Mouse (Mus musculus) natural killer cell, adult 2 months (primary cell): ENCODE results near the gene Bola1.
A peak's percentile ranks its signal among the peaks of the same experiment; 100 is the strongest.
"Not testable (repeated sequence)": the region's sequence is repeated elsewhere in the genome, so short reads cannot be mapped to it uniquely, and the experiment has no call there.

ENCODE experiments used
- DNase-seq, 2 experiments: peaks; one replicate each; pipeline ENCODE4 v3.0.0; 2022; ENCODE audit warnings: low spot score in 2 of 2

Gene Bola1

DNA sequence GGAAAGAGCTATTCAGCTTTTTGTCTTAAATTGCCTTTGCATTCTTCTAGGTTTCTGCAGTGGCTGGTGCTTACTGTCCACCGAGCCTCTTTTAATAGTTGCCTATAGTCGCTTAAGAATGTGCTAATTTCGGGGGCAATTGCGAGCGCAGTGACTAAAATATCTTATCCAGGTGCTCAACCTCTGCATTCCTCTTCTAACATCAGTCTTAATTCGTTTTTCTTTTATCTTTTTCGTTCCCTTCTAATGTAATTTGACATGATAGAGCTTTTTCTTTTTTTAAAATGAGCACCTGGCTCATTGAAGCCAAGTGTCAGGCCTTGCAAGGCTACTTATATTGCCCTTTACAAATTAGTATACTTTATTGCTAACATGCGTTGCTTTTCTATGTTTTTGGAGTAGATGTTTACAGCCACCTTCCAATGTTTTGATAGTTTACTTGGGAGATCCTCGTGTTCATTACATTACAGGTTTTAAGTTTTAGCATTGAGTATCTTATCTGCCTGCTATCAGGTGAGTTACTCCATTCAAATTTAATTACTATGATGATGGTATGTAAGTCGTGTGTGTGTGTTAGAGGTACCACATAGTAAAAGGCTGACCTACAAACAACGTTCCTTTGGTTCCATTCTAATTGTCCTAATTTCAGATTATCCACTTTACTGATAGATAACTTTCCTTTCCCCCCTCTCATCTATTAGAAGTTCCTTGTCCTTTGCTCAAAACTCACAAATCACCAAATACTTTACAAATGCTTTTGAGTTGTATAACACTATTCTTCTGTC, 28.0 kb upstream of the Bola1 start:
- DNase-seq: no peak

DNA sequence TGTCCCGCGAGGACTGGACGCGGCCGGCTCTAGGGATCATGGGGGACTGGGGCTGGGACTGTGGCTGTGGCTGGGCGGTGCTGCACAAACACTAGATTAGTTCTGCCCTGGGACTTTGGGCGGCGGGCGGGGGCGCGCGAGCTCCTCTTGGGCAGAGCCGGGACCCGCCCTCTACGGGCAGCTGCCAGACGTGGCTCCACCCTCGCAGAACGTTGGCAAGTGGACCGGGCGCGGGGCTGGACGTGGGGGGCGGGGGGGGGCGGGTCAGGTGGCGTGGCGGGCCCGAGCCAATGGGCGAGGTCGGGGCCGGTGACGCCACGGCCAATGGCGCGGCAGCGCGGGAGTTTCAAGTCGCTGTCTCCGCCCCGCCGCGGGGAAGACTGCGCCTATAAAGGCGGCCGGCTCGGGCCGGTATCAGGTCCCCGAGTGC, 26.9 kb upstream of the Bola1 start, which contains the start of gene Hist2h3c1:
Gene Hist2h3c1, plus strand, starts transcription at position 259 of the 430 bp plus-strand sequence.
- DNase-seq: not testable (repeated sequence)

DNA sequence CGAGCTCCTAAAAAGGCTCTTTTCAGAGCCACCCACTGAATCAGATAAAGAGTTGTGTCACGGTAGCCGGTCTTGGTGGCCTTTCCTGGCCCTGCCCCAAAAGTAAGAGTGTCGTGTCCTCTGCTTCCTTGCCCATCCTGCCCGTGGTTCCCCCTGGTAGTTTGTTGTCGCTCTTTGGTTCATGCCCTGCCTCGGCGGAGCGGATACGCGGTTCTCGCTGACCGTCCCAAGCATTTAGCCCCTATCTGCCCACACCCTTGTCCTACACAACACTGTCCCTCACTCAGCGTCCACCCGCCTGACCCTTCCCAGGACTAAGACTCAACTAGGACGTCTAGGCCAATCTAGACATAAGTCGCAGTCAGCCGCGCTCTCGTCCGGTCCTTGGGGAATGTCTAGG, 26.5 kb upstream of the Bola1 start:
- DNase-seq: not testable (repeated sequence)

DNA sequence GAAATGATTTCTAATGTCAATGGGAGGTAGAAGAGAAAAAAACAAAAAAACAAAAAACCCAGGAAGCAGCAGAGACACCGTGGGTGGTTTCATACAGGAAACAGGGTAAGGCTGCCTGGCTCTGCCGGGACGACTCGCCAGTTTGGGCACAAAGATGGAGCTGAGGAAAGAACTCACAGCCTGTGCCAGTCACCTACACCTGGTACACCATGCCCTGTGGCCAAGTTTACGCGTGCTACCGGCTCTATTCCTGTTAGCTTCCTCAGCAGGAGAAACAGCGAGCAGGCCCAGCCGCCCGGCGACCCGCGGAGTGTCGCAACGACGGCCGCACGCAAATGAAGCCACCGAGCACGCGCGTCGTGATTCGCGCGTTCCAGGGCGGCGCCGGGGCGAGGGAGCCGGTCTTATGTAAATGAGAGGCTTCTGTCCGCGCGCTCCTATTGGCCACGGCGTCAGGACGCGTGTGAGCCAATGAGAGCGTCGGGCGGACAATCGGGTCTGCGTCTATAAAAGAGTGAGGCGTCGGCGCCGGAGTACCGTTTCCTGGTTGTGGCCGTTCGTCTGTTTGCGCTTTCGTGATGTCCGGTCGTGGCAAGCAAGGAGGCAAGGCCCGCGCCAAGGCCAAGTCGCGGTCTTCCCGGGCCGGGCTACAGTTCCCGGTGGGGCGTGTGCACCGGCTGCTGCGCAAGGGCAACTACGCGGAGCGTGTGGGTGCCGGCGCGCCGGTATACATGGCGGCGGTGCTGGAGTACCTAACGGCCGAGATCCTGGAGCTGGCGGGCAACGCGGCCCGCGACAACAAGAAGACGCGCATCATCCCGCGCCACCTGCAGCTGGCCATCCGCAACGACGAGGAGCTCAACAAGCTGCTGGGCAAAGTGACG, 25.7 kb upstream of the Bola1 start, which contains the start of gene Hist2h2aa1:
Gene Hist2h2aa1, plus strand, starts transcription at position 495 of the 884 bp plus-strand sequence.
- peak; percentile 79 to 87 for DNase-seq

DNA sequence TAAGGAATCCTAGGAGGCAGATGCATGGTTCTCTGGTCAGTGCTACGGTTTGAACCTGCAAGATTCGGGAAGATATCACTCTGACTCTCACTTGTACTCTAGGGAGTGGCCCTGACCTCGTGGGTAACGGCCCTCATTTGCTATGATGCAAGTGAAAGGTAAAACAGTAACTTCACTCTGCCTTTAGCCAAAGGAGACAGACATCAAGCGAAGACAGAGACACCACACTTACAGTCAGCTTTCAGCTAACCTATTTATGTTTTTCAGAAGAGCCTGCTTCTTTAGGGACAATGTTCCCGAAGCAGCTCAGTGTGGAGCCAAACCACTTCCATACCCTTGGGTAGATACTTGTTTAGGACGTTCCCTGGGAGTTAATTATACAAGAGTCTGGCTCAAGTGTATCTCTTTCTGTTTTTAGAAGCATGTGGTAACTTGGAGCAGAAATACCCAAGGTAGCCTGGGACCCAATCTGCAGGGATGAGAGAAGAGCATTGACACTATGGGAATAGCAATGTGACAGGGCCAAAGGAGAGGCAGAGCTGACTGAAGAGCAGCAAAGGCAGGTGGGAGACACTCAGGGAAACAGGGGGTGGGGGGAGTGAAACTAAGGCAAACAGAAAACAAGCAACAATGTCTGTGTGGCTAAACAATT, 24.5 kb upstream of the Bola1 start:
- no peak for DNase-seq

DNA sequence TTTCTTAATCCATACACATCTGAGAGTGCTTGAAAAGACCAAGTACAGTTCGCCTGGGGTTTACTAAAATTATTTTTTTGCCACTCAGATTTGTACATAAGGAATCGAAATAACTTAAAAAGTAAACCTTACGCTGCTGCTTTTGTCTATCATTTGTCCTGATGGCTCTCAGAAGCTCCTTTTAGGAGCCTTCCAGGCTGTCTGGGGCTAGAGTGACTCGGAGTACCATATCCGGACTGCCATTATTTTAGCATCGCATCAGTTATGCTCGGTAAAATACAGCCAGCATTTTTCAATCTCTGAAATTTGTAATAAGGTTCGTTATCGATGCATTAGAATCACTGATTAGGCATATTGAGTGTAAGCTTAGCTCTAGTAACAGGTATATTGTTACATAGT, 21.3 kb upstream of the Bola1 start:
- no peak for DNase-seq

DNA sequence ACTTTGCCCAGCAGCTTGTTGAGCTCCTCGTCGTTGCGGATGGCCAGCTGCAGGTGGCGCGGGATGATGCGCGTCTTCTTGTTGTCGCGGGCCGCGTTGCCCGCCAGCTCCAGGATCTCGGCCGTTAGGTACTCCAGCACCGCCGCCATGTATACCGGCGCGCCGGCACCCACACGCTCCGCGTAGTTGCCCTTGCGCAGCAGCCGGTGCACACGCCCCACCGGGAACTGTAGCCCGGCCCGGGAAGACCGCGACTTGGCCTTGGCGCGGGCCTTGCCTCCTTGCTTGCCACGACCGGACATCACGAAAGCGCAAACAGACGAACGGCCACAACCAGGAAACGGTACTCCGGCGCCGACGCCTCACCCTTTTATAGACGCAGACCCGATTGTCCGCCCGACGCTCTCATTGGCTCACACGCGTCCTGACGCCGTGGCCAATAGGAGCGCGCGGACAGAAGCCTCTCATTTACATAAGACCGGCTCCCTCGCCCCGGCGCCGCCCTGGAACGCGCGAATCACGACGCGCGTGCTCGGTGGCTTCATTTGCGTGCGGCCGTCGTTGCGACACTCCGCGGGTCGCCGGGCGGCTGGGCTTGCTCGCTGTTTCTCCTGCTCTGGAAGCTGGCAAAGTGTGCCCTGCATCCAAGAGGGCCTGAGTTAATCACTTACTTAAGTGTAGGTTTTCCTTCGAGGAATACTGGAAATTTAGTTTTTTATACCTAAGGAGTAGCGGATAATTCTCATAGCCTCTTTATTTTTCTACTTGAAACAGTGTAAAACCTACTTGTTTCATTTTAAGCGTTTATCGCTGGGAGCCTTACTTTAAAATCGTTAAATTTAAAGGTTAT, 20.7 kb upstream of the Bola1 start, which contains the start of gene Hist2h2aa2:
Gene Hist2h2aa2, minus strand, starts transcription at position 328 of the 850 bp plus-strand sequence.
- DNase-seq: peak; percentile 93 to 94

DNA sequence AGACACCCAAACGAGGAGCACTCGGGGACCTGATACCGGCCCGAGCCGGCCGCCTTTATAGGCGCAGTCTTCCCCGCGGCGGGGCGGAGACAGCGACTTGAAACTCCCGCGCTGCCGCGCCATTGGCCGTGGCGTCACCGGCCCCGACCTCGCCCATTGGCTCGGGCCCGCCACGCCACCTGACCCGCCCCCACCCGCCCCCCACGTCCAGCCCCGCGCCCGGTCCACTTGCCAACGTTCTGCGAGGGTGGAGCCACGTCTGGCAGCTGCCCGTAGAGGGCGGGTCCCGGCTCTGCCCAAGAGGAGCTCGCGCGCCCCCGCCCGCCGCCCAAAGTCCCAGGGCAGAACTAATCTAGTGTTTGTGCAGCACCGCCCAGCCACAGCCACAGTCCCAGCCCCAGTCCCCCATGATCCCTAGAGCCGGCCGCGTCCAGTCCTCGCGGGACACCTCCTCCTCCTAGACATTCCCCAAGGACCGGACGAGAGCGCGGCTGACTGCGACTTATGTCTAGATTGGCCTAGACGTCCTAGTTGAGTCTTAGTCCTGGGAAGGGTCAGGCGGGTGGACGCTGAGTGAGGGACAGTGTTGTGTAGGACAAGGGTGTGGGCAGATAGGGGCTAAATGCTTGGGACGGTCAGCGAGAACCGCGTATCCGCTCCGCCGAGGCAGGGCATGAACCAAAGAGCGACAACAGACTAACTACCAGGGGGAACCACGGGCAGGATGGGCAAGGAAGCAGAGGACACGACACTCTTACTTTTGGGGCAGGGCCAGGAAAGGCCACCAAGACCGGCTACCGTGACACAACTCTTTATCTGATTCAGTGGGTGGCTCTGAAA, 19.7 kb upstream of the Bola1 start, which contains the start of gene Hist2h3c2:
Gene Hist2h3c2, minus strand, starts transcription at position 174 of the 840 bp plus-strand sequence.
- DNase-seq: peak; percentile 44 to 56

DNA sequence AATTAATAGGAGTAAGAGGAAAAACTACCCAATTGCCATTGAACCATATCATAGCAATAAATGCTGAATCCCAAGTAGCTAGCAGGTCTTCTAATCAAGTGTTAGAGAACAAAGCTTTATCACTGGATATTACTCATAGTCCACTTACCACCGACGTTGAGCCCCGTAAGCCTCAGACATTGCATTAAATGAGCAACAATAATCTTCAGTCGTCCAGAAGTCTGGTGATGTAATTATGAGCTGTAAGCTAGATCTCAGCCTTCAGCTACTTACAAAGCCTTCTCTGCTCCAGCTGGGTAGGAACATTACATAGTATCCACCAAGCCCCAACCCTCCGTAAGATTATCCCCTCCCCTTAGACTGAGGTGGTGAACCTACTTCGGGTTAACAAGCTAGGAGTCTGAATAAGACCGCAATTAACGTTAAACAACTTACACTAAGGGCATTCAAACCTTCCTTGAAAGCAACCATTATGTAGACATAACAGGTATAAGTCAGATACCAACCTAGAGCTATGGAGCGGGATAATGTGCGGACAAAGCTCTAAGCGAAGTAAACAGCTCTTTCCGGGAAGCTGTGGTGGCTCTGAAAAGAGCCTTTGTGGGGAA, 18.5 kb upstream of the Bola1 start:
- no peak for DNase-seq

DNA sequence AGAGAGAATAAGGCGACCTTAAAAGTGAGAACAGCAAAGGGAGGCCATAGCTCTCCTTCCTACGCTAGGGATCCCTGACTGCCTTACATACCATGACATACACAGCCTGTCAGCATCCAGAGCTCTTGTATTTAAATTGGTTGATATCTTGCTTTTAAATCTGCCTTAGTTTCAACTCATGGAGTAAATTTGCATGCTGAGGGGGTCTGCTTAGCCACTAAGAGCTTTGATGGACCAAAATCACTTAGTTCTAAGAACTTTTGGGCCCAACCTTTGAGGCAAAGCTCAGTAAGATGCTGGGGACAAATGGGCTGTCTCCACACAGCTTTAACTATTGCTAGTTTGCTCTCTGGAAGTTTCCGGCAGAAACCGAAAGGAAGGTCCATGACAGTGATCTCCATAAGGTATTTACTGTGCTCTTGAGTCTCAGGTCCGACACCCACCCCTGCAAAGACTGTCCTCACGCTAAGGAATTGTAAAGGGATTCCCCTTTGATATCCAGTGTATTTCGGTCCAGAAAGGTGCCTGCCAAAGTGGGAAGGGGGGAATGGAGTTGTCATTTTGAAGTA, 17.9 kb upstream of the Bola1 start:
- DNase-seq: no peak

DNA sequence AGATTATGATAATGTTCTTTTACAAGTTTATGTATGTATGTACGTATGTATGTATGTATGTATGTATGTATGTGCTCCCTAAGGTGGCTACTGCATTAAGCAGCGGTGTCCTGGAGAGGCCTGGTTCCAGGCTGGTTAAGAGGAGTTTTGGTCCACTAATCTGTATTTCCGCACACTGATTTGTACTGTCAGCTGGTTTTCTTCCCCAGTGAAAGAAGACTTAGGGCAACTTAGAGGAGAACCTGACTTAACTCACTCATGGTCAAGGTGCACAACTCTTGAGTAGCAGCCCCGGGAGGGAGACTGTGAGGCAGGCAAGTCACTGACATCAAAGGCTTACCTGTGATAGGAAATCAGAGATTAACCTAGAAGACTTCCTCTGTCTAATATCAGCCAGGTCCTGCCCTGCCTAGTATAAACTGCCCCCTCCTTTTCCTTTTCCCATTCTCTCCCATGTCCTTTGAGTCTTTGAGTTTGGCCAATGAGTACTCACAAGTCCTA, 17.4 kb upstream of the Bola1 start:
- DNase-seq: no peak

DNA sequence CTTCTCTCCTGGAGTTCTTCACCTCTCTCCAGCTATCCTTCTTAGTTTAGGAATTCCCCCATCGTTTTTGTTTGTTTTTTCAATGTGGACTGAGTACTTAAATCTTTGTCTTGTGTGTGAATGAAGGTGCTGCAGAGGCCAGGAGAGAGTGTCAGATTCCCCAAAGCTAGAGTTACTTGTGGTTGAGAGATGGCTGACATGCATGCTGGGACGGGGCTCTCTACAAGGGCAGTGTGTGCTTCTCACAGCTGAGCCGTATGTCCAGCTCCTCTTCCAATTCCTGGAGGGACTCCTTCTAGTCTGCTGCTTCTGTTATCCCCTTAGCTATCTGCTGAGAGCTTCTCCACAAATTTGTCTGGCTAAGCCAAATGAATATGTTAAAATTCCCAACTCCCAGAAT, 16.3 kb upstream of the Bola1 start:
- DNase-seq: no peak

DNA sequence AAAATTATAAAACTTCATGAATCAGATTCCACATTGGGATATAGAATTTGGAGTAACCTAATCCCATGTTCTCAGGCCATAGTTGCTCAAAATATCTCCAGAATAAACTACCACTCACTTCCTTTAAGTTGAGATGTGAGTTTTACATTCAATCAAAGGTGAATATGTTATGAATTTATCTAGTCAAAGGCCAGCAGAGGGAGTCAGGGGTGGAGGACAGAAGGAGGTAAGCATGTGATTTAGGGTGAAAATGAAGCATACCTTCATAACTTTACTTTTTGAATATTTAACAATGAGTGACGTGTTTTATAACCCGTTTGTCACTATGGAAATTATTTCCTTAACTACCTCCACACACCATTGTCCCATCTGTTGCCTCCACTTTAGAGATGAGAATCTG, 15.4 kb upstream of the Bola1 start:
- no peak for DNase-seq

DNA sequence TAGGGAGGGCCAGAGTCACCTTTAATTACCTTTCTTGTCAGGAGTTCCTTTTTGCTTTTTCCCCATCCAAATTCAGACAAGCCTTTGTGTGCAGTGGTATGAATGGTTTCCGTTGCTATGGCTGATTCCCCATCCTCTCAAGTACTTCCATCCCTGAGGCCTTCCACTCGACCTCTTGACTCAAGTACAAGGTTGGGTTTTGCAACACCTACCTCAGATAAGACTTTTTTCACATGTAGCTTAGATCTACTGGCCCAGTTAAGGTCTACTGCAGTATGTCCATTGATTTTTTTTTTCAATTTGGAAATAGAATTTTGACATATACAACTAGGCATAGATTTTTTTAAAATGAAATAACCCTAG, 12.2 kb upstream of the Bola1 start:
- DNase-seq: no peak

DNA sequence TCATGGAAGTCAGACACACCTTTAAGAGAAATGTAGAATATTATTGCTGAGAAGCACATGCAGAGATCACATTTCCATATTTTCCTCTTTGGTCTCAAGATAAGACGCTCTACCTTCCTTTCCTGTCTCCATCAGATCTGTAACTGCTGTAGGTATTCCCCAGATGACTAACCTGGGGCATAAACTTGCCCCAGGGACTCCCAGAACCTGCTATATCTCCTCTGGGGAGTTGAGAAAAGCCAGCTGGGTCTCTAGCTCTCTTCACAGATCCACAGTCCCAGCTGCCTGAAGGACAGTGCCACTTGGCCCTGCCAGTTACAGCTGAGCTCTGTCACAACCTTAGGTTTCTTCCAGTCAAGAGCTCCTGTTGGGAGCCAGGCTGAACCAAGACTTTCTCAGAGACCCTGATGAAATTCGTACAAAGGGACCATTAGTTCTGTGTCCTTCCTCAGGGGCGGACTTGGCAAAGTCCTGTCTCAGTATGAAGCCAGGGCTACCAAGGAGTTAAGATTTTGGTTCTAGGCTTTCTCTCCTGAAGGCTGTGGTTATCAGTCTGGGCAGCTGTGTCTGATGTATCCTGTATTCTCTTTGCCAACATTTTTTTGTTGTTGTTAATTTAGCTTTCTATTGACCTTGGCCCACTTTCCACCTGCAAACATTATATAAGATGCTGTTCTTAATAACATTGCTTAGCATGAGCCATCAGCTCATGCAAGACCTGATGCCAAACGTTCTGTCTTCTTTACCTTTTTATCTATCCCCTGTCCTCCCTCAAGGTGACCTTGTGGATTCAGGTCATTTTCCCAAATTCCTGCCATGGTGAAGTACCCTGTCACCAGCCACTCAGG, 11.6 kb upstream of the Bola1 start:
- no peak for DNase-seq

DNA sequence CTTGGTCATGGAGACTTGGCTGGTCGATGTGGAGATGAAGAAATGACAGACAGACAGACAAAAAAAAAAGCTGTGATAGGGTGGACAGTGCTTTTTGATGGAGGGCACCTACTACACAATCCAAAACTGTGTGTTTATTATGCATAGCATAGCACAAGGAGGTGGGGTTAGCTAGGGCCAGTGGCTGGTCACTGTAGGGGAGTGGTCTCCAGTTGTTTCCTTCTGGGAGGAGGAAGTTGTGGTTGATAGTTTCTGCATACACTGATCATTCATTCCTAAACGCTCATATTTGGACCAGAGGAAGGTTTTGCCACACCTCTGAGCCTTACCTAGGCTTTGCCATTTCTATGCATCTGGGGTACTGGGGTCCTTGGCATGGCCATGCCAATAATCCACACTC, 10.9 kb upstream of the Bola1 start:
- DNase-seq: no peak

DNA sequence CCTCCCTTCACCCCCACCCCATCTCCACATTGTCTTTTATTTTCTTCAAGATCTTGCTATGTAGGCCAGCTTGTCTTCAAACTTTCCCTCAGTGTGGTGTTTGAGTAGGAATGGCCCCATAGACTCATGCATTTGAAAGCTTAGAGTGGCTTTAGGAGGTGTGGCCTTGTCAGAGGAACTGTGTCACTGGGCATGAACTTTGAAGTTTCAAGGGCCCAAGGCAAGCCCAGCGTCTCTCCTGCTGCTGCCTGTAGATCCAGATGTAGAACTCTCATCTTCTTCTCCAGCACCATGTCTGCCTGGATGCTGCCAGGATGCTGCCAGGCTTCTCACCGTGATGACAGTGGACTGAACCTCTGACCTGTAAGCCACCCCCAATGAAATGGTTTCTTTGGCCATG, 9.3 kb upstream of the Bola1 start:
- no peak for DNase-seq
